Mouse (Mus musculus) myocyte (in vitro differentiated cells): ENCODE measurements at regions not wholly inside any gene's neighbourhood (a gene's known extent, or its start where the extent isn't known, plus 50 kb on each side); places are given as distances from the start of the nearest gene placed in this dataset.

ENCODE experiments used
- E2F4 ChIP-seq: IDR thresholded peaks from one replicate; pipeline ENCODE4 v1.6.1; 2011; ENCODE audit warnings: mild to moderate bottlenecking, control low read depth, moderate library complexity; ENCODE audit not compliant: insufficient read depth
- MAX ChIP-seq: IDR thresholded peaks from one replicate; pipeline ENCODE4 v1.6.1; 2011; ENCODE audit warnings: low read depth, mild to moderate bottlenecking, control low read depth
- MYOG ChIP-seq, 3 experiments: IDR thresholded peaks; one replicate each; pipeline ENCODE4 v1.6.1; 2011; ENCODE audit warnings: control low read depth in 2 of 3, low read depth in 2 of 3, mild to moderate bottlenecking in 2 of 3; ENCODE audit not compliant: insufficient read length in 2 of 3, control insufficient read depth in 1 of 3, insufficient read depth in 1 of 3
- POLR2A ChIP-seq: IDR thresholded peaks from one replicate; pipeline ENCODE4 v1.6.1; 2011; ENCODE audit warnings: low read depth, mild to moderate bottlenecking, control low read depth, moderate library complexity; ENCODE audit not compliant: insufficient read length
- POLR2AphosphoS2 ChIP-seq: IDR thresholded peaks from one replicate; pipeline ENCODE4 v1.6.1; 2011; ENCODE audit warnings: low read depth, control low read depth; ENCODE audit not compliant: insufficient read length
- REST ChIP-seq: IDR thresholded peaks from one replicate; pipeline ENCODE4 v1.6.1; 2011; ENCODE audit warnings: mild to moderate bottlenecking, control low read depth, moderate library complexity; ENCODE audit not compliant: insufficient read depth, insufficient read length
- SRF ChIP-seq: IDR thresholded peaks from one replicate; pipeline ENCODE4 v1.6.1; 2011; ENCODE audit warnings: low read depth; ENCODE audit not compliant: control insufficient read depth, insufficient read length
- TCF3 ChIP-seq: IDR thresholded peaks from one replicate; pipeline ENCODE4 v1.6.1; 2011; ENCODE audit warnings: low read depth, control low read depth; ENCODE audit not compliant: insufficient read length
- USF1 ChIP-seq: IDR thresholded peaks from one replicate; pipeline ENCODE4 v1.6.1; 2011; ENCODE audit warnings: low read depth, mild to moderate bottlenecking, control low read depth, moderate library complexity

GRCm38 (mm10) chr7:115322989-115323388, 579.5 kb downstream of the Insc start:
- TF ChIP-seq POLR2AphosphoS2 (no peak), E2F4 (no peak), POLR2A (no peak), SRF (no peak), REST (no peak), MAX (no peak), USF1 (no peak), MYOG (IDR thresholded peaks at IDR 0.05; ENCODE audit: control insufficient read depth in 1 of 3, insufficient read depth in 1 of 3, insufficient read length in 2 of 3, low read depth in 2 of 3) (no peak), TCF3 (no peak)
